Mouse (Mus musculus) NIH3T3 (cell line): ENCODE results near the gene Pum3.
A peak's percentile ranks its signal among the peaks of the same experiment; 100 is the strongest.

ENCODE experiments used
- DNase-seq: peaks from one replicate; pipeline ENCODE4 v3.0.0-alpha.2; 2012; ENCODE audit warnings: low read depth

Gene Pum3

DNA sequence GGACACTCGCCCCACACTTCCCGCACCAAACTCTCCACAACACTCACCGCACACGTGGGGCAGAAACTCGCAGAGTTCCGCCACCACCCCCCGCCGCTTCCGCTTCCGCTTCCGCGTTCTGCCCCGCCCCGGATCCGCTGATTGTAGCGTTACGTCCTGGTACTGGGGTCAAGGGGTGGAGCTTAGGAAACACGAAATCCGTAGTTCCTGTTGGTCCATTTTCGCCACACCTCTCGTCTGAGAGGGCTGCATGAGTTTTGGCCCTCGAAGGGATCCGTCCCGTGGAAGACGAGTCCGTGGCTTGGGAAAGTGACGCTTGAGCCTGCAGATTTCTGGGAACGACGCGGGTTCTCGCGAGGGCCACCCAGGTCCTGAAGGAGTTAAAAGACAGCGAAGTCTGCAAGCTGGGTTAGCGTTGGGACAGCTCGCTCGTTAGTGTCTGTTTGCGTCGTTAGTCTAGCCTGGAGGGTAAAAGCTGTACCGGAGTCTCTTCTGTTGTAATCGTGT, at the start of gene Pum3:
Gene Pum3 (minus strand): TSS at position 81 of the 507 bp plus-strand sequence.
- DNase-seq = peak; percentile 99

DNA sequence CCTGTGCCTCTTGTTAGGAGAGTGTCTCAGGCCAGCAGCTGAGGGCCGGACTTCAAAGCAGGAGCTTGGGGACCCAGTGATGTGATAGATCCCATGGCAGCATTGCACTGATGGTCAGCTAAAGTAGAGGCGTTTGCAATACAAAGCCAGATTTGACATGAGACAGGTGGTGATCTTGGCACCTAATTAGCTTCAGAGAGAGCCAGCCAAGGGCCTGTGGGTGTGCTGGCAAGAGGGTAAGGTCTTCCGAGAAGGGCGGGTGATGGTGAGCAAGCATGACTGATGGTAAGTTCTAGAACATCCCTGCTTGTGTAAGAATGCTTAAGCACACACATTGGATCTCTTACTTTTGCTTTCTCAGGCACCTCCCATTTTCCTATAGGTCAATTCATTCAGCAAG, 37.1 kb upstream of the Pum3 start:
- DNase-seq = no peak

DNA sequence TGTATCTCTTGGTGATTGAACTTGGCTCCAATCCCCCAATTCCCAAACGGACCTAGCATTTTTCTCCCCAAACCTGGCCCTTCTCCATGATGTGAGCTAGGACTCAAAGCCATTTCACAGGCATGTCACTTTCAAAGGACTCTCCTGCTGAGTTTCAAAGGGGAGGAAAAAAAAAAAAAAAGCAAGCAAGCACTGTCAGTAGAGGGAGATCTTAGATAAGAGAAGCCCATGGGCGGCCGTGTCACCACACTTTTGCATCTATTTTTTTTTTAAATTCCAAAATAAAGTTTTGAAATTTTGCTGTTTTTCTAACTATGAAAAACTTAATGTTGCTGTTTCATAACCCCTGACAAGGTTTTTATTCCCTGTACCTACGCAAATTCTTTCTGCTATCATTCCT, 33.0 kb upstream of the Pum3 start:
- DNase-seq = peak; percentile 24

DNA sequence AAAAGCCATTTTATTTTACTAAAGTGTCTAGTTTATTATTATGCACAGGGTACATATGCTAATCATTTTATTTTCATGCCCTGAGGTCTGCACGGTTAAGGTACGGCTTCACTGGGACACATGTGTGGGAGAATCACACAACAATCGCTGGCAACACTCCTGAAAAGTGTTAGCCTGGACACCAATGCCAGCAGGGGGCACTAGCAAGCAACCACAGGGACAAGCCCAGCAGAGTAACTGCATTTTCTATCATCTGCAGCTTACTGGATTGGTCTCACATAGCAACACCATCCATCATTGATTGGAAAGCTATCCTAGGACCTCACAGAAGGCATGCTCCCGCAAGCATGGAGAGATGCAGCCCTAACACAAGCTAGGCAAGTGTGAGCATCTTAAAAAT, 20.8 kb upstream of the Pum3 start:
- DNase-seq = peak; percentile 93

DNA sequence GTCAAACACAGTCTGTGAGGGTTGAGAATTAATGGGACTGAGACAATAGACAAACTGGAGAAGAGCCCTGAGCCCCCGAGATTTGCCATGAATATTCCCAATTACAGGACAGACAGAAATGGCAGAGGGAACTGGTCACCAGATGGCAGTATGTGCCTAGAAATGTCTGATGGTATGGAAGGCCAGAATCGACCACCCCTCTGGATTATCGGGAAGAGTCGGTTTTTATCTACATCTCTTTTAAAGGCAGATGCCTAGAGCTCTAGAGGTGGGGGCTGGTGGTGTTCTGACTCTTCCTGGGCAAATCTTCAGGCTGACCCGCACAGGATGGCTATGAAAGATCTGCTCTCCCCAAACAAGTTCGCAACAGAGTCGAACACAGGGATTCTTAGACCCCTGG, 17.9 kb upstream of the Pum3 start:
- DNase-seq = peak; percentile 76

DNA sequence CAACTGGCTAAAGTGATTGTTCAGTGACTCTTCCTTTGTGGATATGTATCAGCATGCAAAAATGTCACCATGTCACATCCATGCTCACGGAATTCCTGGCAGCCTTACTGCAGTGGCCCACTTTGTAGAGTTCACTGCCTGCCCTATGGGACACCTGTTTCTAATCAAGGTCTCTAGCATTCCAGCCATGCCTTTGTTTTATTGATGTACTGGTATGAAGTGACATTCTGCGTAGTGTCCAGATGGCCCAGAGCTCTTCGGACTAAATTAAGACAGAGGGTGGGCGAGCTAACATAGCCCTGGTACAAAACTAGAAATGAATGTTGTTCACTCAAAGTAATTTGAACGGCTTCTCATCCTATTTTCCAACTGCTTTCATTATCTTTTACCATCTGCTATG, 11.5 kb upstream of the Pum3 start:
- DNase-seq = no peak

DNA sequence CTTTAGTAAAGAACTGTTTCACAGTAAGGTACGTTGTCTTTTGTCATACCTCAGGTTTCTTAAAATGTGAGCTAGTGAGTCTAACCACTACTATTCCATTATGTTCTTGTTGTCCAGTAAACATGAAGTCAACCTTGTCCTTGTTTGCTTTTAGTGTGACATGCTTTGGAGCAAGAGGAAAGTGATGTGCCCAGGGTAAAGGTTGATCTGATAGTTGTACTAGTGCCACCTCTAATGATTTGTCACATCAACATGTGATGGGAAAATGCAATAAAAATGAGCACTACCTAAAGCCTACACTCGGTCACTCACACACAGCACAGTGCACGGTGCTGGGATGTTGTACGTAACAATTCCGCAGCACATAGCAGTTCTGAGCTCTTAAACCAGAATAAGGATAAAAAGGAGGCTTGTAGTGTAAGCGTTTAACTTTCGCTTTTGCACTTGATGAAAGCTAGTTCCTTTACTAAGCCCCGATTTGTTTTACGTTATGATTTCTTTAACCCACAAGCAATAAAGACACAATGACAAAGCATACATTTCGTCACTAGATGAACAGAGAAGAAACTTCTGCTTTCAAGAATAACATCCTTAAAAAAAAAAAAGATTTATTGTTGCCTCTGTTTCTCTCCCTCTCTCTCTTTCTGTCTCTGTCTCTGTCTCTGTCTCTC, 8.5 kb upstream of the Pum3 start:
- no peak for DNase-seq

DNA sequence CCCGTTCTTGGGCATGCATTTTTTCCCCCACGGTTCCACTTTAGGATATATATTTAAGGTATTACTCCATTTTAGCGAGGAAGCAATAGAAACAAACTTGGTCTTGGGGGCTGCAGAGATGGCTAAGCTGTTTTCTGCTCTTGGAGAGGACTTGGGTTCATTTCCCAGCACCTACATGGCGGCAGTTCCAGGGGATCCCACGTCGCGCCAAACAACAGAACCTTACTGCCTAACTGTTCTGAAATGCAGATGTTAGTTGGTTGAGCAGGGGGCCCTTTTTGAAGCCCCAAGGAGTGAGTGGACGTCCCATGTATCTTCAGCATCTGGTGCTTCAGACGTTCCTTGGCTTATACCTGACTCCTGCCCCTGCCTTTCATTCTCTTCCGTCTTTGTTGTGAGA, 781 bp upstream of the Pum3 start:
- peak; percentile 39 for DNase-seq

DNA sequence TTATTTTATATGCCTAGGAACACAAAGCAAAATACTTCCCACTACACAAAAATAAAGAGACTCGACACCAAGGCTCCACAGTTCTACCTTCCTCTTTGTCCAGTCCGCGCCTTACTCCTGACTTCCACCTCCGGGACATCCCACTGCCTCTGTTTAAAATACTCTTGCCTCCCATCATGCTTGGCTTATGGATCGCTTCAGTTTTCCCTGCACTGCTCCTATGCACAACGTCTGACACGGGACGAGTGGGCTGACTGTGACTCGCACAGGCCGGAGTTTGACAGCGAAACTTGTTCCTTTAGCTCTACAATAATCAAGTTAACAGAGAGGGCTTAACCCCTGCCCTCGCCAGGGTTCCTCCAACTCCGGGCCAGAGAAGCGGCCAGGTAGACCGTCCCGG, 344 bp downstream of the Pum3 start:
- no peak for DNase-seq

DNA sequence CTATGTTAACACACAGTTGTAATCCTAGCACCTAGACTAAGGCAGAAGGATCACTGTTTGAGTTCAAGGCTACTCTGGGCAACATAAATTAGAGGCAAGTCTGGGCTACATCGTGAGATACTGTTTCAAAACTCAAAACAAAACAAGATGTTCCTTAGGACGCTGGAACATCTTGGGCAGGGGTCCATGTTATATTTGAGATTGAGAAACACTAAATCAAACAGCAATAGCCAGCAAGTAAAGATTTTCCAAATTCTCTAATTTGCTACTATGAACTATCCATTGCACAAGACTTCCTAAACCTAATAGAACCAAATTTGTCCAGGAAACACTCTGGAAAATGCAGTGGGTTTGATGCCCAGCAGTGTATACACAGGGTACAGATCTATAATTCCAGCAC, 1.8 kb downstream of the Pum3 start:
- peak; percentile 38 for DNase-seq

DNA sequence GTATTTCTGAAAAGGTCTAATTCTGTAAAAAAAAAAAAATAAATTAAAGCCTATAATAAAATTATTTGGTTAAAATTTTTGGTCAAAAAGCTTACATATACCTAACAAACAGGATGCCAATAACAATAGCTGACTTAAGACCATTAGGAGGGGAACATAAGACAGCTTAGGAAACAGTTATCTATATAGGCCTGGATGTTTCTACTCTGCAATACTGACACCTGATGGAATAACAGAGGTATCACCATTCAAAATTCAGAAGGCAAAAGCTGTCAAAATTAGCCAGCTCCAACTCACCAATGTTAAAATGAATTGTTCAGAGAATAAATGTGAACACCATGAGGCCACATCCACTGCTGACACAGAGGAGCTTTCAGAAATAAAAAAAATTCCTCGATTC, 3.2 kb downstream of the Pum3 start:
- DNase-seq = peak; percentile 54

DNA sequence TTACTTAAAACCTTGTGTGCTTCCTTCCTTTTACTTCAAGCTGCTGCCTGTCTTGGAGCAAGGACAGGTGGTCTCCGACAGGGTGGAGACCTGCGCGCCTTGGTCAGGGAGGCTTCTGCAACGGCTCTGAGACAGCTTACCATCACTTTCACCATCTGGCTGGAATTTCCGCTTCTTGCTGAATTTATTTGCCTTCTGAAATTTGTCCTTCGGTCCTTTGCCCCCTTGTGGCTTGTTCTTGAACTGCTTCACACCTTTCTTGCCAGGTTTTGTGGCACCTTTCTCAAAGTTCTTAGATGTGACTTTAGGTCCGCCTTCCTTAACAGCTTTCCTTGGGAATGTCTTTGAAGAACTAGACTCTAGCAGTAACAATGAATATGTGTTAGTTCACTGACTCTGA, 4.0 kb downstream of the Pum3 start:
- peak; percentile 74 for DNase-seq

DNA sequence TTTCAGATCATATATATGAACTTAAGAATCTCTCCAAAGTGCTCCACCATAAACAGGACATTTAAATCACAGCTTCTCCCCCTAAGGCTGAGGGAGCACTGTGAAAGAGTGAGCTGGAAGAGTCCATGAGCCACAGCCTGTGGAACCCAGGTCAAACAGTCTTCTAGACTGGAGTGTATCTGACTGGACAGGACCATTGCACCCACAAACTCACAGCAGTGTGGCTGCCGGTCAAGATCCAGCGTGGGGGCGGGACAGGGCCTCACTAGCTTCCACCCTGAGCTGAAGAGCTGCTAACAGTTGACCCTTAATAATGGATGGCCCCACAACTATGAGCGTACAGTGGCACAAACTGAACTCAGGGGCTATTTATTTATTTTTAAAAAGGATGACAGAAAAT, 12.2 kb downstream of the Pum3 start:
- DNase-seq = no peak

DNA sequence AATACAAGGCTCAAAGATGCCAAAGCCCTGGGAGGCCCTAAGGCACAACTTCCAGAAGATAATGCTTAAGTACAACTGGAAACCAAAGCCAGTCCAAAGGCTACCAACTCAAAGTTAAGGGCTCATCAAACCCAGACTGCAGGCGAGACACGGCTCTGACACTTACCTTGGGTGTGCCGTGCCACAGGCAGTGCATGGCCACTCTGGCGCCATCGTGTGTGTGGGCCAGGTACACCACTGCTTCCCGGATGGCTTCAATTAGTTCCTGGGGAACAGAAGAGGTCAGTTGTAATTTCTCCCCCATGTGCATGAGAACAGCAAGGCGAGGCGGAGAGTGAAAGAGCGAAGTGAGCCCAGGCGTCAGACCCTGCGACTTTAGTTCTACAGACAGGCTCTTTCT, 13.1 kb downstream of the Pum3 start:
- peak; percentile 70 for DNase-seq

DNA sequence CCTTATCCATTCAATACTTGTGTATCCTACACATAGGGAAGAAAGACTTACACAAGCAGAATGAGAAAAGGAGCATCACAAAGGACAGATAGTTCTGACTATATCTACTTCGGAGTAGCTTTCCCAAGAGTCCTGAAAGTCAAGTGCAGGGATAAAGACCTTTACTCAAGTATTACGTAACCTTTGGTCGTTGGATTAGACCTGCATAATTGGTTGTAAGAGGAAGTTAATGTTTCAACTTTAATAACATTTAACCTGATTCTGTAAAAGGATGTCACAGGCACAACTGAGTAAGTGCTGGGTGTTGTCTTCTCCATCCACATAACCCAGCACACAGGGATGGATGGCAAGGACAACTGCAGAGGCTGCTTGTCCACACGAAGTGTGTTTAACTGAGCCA, 18.3 kb downstream of the Pum3 start:
- no peak for DNase-seq

DNA sequence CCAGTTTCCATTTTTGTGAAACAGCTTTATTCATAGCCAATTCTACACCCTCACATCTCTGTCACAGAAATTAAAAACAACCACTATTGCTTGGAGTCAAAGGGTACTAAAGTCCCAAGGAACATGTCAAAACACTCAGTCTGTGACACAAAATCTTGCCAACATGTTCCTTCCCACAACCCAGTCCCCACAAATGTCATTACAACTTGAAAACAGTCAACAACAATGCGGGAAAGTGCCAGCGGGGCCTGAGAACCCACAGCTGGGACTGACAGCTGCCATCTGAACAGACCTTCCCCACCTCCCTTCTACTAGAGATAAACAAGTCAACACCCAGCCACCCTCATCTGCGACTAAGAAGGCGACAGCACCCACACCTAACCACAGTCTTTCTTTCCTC, 18.9 kb downstream of the Pum3 start:
- no peak for DNase-seq

DNA sequence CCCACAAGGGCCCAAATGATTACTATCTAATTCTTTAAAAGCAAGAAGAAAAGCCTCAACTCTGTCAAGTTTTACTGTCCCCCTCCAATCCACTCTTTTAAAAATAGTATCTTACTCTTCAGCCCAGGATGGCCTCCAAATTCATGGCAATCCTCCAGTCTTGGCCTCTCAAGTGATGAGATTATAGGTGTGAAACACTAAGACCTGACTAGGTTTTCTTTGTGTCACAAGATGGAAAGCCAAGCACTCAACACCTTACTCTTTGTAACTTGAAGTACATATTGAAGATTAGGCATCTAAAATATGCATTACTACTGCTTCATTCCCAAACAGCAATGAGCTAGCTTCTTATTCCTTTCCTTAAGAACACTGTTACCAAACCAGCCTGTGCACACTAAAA, 19.8 kb downstream of the Pum3 start:
- DNase-seq = no peak

DNA sequence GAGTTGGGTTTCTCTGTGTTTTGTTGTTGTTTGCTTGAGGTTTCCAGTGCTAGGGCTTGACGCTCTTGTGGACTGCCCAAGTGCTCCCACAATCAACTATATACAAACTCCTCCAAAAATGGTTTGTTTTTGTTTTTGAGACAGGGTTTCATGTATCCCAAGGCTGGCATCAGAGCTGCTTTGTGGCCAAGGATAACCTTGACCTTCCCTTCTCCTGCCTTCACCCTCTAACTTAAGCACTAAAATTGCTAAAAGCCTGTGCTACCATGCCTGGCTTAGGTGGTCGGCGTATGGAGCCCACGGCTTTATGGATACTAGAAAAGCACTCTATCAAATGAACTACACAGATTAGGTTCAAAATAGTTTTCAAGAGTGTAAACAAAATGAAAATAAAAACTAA, 20.4 kb downstream of the Pum3 start:
- no peak for DNase-seq

DNA sequence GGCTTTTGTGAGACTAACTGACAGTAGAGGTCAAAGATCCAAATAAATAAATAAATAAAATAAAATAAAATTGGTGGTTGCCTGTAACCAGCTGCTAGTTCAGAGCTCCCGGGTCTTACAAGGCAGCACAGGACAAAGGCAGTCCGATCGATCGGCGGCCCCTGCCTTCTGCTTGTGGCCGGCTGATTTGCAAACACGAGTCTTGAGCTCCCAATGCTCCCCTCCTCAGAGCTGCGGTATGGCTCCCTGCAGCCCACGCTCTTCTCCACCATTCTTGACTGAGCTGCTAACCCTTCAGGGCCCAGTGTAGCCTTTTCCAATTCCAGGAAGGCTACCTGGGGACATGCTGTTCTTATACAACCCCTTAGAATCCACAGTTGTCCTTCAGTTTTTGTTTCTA, 31.8 kb downstream of the Pum3 start:
- DNase-seq = no peak

DNA sequence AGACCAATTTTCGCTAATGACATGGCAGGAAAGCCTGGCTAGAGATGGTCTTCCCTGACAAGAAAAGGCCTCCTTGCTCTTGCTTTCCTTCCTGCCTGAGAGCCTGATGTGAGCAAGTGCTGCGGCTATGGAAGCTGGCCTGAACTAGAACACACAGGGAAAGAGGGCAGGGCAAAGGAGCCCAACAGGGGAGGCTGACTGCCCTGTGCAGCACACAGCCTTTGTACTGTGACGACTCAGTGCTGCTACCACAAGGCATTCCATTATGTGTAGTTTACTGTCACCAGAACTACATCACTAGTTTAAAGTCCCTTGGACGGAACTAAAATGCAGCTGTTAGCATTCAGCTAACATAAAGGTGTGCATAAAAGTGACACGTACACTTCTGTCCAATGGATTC, 32.4 kb downstream of the Pum3 start:
- DNase-seq = no peak

DNA sequence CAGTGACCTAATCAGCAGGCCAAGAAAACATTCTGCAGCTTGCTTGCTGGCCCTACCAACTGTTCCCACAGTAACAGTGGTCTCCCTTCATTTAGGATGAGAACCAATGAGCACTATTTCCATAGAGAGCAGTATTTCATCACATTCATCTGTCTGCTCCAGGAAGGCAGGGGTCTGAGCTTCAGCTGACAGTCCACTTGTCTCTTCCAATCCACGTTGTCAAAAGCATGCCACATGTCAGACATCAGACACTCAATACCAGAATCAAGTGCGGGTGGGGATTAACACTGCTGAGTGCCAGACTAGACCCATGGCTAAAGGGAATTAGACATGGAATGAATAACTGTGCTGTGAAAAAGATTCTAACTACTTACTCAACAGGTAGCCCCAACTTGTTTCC, 32.9 kb downstream of the Pum3 start:
- DNase-seq = no peak

DNA sequence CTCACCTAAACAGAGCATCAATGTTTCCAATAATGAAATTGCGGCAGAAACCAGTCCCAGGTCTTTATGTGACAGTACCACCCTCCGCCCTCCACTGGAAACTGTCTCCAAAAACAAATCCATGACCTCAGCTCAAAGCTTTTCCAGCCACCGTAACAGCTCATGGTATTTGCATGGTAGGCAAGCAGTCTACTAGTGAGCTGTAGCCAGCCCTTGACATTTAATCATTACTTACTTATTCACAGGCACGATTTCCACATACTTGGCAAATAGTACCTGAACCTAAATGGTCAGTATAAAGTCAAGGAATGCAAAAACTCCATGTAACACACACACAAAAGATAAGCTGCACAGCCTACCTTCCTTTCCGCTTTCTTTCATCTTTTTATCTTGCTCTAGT, 33.7 kb downstream of the Pum3 start:
- DNase-seq = peak; percentile 23

DNA sequence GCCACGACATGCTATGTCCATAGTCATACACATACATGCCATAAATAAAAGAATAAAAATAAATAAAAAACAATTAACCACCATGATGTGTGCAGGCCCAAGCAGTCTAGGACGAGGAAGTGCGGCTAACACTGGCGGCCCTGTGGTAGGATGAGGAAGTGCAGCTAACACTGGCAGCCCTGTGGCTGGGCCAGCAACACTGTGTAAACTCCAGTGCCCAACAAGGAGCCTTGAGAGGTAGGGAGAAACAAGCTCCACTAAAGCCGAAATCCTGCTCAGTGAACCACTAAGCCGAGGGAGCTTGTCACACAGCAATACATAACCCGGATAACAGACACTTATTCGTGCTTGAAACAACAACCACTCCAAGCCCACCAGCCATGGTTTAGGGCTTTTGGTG, 34.1 kb downstream of the Pum3 start:
- peak; percentile 20 for DNase-seq

DNA sequence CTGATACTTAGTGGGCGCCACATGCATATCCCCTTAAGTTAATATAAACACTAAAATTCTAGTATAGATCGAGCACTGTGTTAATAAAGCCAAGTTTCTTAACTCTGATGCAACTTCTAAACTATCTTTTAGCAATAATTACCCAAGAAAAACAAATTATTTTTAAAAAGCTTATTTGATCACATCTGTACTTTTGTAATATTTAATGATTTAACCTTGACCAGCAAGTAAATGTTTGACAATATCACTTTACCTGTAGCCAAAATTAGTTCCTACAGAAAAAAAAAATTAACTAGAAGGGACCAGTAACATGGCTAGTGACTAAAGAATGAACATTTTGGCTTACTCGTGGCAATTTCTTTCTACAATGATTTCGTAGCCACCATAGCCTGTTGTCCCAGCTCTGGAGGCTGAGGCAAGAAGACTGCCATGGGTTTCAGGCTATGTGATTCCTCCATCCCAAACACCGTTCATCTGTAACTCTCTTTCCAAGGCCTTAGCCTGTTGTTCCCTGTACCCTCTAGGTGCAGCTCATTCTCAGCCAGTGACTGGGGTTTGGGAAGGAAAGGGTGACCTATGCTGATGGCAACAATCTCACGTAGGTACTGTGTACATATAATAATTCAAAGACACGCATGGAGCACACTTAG, 35.2 kb downstream of the Pum3 start:
- DNase-seq = no peak
